Mouse (Mus musculus): ENCODE measurements around the gene 2410137M14Rik. TPM values are rescaled to one million over a fixed set of nuclear protein-coding genes. Genes with fewer than 3 reads are reported as not detected.
"Not testable (repeated sequence)": the region's sequence is repeated elsewhere in the genome, so short reads cannot be mapped to it uniquely, and the experiment has no call there.

Gene 2410137M14Rik
- polyA plus RNA-seq, 1 experiment from 2014 or later: not detected

DNA sequence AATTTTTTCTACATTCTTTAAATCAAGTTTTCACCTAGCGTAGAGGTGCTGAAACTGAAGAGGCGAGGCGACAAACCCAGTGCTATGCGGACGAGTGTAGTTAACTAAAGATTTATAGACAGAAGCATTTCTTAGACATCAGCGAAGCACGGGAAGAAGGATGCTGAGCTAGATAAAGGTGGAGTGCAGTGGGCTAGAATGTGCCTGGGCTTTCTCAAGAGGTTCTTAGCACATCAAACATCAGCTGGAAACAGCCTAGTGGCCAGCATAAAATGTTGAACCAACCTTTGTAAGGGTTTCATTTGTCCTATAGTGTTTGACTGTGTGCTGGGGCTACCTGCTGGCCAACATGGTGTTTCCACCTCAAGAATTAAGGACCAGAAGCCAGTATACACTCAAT, 19.8 kb upstream of the 2410137M14Rik start, which contains the start of gene Zfp57:
Zfp57 (plus strand) TSS at position 301 of the 400 bp plus-strand sequence.
- H3K9ac ChIP-seq (ENCODE audit: low read length): peak within 1 kb of the TSS; percentile 6; the same call in 1 of the 2 replicates
- no peak within 1 kb of the TSS for H3K27ac ChIP-seq (ENCODE audit: low read depth, low read length)
- ATAC-seq (replicated peaks; ENCODE audit: low FRiP score): no peak
- peak within 1 kb of the TSS; percentile 59; the same call in 1 of the 2 replicates for H3K4me3 ChIP-seq (ENCODE audit: low read depth, low read length)
- H3K9me3 ChIP-seq (ENCODE audit: control insufficient read depth, low read length): no peaks in the 10 kb centered on the region
- no peaks in the 10 kb centered on the region for H3K36me3 ChIP-seq (ENCODE audit: control insufficient read depth, insufficient read depth, low read length)
- H3K27me3 ChIP-seq (ENCODE audit: control insufficient read depth, insufficient read depth, low read length): no peaks in the 10 kb centered on the region
- H3K4me2 ChIP-seq (ENCODE audit: low read depth, low read length, severe bottlenecking): peak within 1 kb of the TSS; percentile 65; the same call in 1 of the 2 replicates
- no peak for DNase-seq (ENCODE audit: low spot score)
- peaks cover 2% of the 10 kb centered on the region; the same call in 1 of the 2 replicates for H3K4me1 ChIP-seq (replicated peaks; ENCODE audit: control insufficient read depth, insufficient read depth, low read length)
- WGBS: 96% methylated on average over 7 of the region's 7 CpGs

DNA sequence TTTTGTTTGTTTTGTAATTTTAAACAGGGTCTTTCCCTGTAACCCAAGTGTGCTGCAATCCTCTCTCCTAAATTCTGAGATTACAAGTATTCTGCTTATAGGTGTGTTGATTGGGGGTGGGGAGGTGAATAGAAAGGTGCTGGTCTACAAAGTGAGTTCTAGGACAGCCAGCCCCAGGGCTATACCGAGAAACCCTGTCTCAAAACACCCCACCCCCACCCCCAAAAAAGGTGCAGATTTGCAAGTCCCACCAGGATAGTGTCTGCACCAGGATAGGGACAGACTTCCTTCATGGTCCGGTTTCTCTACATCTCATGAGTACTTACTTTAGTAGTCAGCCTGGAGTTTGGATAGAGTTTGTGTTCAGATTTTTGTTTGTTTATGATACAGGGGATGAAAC, 17.4 kb upstream of the 2410137M14Rik start:
- no peak for ATAC-seq (replicated peaks; ENCODE audit: low FRiP score)
- WGBS: 84% methylated on average over 2 of the region's 2 CpGs
- peaks cover 2% of the 10 kb centered on the region; the same call in 1 of the 2 replicates for H3K4me1 ChIP-seq (replicated peaks; ENCODE audit: control insufficient read depth, insufficient read depth, low read length)
- no peaks in the 10 kb centered on the region for H3K36me3 ChIP-seq (ENCODE audit: control insufficient read depth, insufficient read depth, low read length)
- no peak overlapping the region for H3K9ac ChIP-seq (ENCODE audit: low read length)
- no peak overlapping the region for H3K4me2 ChIP-seq (ENCODE audit: low read depth, low read length, severe bottlenecking)
- H3K4me3 ChIP-seq (ENCODE audit: low read depth, low read length): no peak overlapping the region
- H3K9me3 ChIP-seq (ENCODE audit: control insufficient read depth, low read length): no peaks in the 10 kb centered on the region
- DNase-seq (ENCODE audit: low spot score): no peak
- H3K27me3 ChIP-seq (ENCODE audit: control insufficient read depth, insufficient read depth, low read length): no peaks in the 10 kb centered on the region
- H3K27ac ChIP-seq (ENCODE audit: low read depth, low read length): no peak overlapping the region

DNA sequence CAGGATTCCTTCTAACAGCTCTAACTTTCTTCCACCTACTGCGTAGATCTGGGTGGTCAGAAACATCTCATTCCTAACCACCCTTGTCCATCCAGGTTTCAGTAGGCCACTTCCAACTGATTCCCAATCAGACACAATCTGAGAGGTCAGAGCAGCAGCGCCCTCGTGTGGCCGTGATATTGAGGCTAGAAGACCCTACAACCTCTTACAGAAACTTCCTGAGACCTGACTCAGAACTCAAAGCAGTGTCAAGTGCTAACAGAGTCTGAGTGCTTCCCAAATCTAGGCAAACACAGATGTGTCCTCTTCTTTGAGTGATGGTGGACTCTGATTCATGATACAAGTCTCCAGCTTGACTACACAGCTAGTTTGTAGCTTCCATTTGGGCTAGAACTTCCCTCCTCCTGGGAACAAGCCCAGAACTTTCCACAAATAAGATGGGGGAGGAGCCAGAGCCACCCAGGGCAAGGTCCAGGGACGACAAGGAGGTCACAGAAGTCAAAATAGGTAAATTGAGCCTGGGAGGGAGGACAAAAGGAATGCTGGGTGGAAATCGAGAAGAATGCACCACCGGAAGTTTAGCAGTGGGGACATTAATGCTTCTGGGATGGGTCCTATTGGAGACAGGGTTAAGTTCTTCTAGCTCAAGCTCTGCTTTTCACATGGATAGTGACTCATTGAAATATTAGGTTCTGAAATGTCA, 16.1 kb upstream of the 2410137M14Rik start:
- ATAC-seq (replicated peaks; ENCODE audit: low FRiP score): 0 out of 2 replicates have a peak, but pooled peaks have one; percentile 44
- Histone ChIP-seq H3K4me3 (ENCODE audit: low read depth, low read length) (no peak overlapping the region), H3K9me3 (ENCODE audit: control insufficient read depth, low read length) (no peaks in the 10 kb centered on the region), H3K27ac (ENCODE audit: low read depth, low read length) (no peak overlapping the region), H3K4me2 (ENCODE audit: low read depth, low read length, severe bottlenecking) (no peak overlapping the region), H3K9ac (ENCODE audit: low read length) (no peak overlapping the region), H3K4me1 (replicated peaks; ENCODE audit: control insufficient read depth, insufficient read depth, low read length) (no peaks in the 10 kb centered on the region), H3K27me3 (ENCODE audit: control insufficient read depth, insufficient read depth, low read length) (no peaks in the 10 kb centered on the region), H3K36me3 (ENCODE audit: control insufficient read depth, insufficient read depth, low read length) (no peaks in the 10 kb centered on the region)
- 28% methylated on average over 7 of the region's 7 CpGs for WGBS
- DNase-seq (ENCODE audit: low spot score): peak; percentile 89

DNA sequence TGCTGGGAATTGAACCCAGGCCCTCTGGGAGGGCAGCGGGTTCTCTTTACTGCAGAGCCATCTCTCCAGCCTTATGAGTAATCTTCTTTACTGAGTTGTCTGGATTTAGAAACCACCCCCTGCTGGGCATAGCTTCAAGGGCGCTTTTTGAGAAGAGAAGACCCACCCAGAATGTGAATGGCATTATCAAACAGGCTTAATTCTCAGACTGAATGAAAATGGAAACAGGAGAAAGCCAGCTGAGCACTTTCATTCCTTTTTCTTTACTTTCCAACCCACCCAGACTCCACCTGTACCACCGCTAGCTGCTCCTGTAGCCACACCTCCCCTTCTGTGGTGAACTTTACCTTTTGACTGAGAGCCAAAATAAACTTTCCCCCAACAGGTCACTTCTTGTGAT, 14.4 kb upstream of the 2410137M14Rik start:
- no peak for ATAC-seq (replicated peaks; ENCODE audit: low FRiP score)

DNA sequence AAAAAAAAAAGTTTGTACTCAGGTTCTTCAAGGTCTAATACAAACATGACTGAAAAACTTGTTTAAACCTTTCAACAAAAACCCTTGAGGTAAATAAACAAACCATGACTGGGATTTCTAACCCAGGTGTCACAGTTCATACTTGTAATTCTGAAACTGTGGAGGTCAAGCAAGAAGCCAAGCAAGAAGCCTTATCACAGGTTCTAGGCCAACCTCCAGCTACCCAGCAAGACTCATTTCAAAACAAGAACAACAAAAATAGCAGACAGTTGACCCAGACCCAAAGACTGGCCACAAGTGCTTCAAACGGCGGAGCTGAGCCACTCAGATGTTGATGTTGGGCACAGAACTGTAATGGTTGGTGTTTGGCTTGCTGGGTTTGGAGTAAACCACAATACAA, 13.5 kb upstream of the 2410137M14Rik start:
- WGBS: 88% methylated on average over 2 of the region's 2 CpGs
- Histone ChIP-seq H3K4me3 (ENCODE audit: low read depth, low read length) (no peak overlapping the region), H3K9ac (ENCODE audit: low read length) (no peak overlapping the region), H3K36me3 (ENCODE audit: control insufficient read depth, insufficient read depth, low read length) (no peaks in the 10 kb centered on the region), H3K4me1 (replicated peaks; ENCODE audit: control insufficient read depth, insufficient read depth, low read length) (no peaks in the 10 kb centered on the region), H3K9me3 (ENCODE audit: control insufficient read depth, low read length) (no peaks in the 10 kb centered on the region), H3K27ac (ENCODE audit: low read depth, low read length) (no peak overlapping the region), H3K27me3 (ENCODE audit: control insufficient read depth, insufficient read depth, low read length) (peaks cover 2% of the 10 kb centered on the region; the same call in 1 of the 2 replicates), H3K4me2 (ENCODE audit: low read depth, low read length, severe bottlenecking) (no peak overlapping the region)
- no peak for ATAC-seq (replicated peaks; ENCODE audit: low FRiP score)
- no peak for DNase-seq (ENCODE audit: low spot score)

More for the DNA sequence above, 14.4 kb upstream of the 2410137M14Rik start:
- no peak overlapping the region for H3K4me2 ChIP-seq (ENCODE audit: low read depth, low read length, severe bottlenecking)
- H3K27ac ChIP-seq (ENCODE audit: low read depth, low read length): no peak overlapping the region
- H3K9ac ChIP-seq (ENCODE audit: low read length): no peak overlapping the region
- 44% methylated on average over 3 of the region's 3 CpGs for WGBS
- no peaks in the 10 kb centered on the region for H3K27me3 ChIP-seq (ENCODE audit: control insufficient read depth, insufficient read depth, low read length)
- DNase-seq (ENCODE audit: low spot score): no peak
- H3K36me3 ChIP-seq (ENCODE audit: control insufficient read depth, insufficient read depth, low read length): no peaks in the 10 kb centered on the region
- no peak overlapping the region for H3K4me3 ChIP-seq (ENCODE audit: low read depth, low read length)
- no peaks in the 10 kb centered on the region for H3K9me3 ChIP-seq (ENCODE audit: control insufficient read depth, low read length)
- no peaks in the 10 kb centered on the region for H3K4me1 ChIP-seq (replicated peaks; ENCODE audit: control insufficient read depth, insufficient read depth, low read length)

DNA sequence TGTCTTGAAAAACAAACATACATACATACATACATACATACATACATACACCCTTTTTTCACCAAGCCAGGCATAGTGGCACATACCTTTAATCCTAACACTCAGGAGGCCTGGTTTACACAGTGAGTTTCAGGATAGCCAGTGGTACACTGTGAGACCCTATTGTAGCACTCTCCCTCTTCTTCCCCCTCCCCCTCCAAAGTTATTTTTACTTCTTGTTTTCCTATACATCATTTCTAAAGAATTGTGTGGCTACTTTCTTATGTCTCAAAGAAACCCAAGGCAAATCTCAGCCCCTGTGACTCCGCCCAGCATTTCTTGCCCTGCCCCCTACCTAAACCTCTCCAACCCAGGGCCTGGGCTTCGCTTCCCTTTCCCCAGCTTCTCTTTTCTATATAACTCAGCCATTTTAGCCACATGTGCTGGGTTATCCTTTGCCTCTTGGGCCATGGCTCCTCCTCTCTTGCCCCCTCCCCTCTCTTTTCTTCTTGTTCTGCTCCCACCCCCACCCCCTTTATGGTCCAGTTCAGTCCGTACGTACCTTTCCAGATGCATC, 12.8 kb upstream of the 2410137M14Rik start:
- no peak overlapping the region for H3K4me3 ChIP-seq (ENCODE audit: low read depth, low read length)
- no peaks in the 10 kb centered on the region for H3K36me3 ChIP-seq (ENCODE audit: control insufficient read depth, insufficient read depth, low read length)
- peaks cover 9% of the 10 kb centered on the region; the same call in 1 of the 2 replicates for H3K27me3 ChIP-seq (ENCODE audit: control insufficient read depth, insufficient read depth, low read length)
- no peaks in the 10 kb centered on the region for H3K9me3 ChIP-seq (ENCODE audit: control insufficient read depth, low read length)
- H3K4me1 ChIP-seq (replicated peaks; ENCODE audit: control insufficient read depth, insufficient read depth, low read length): no peaks in the 10 kb centered on the region
- ATAC-seq (replicated peaks; ENCODE audit: low FRiP score) (no peak), DNase-seq (ENCODE audit: low spot score) (no peak)
- WGBS: 90% methylated on average over 4 of the region's 4 CpGs
- H3K27ac ChIP-seq (ENCODE audit: low read depth, low read length): no peak overlapping the region
- H3K4me2 ChIP-seq (ENCODE audit: low read depth, low read length, severe bottlenecking): no peak overlapping the region
- H3K9ac ChIP-seq (ENCODE audit: low read length): no peak overlapping the region

DNA sequence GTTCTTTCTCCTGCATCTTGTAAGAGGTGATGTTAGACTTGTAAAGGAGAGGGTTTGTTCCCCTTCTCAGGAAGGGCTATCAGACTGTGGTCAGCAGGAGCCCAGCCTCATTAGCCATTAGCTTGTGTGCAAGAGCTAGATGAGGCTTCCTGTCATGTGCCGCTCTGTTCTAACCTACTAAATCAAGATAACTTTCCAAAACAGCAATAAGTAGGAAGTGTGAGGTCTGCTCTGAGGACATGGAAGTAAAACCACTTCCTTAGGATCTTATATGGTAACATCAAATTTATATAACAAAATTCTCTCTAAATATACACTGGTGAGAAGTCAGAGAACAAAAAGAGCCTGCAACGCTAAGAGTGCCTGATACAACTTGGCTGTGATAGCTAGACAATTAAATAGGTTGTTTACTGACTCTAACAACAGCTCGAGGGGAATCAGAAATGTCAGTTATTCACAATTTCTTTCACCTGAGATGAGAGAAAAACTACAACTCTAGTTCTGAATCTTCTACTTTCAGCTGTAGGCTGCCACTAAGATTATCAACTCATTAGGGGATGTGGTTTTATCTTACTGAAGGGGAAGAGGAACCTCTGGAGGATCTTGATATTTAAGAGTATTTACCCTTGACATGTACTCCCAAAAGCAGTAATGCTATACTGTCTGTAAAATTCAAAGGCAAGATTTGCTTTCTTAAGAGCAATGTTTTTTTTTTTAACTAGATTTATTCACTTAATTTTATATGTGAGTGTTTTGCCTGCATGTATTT, 11.5 kb upstream of the 2410137M14Rik start:
- DNase-seq (ENCODE audit: low spot score): no peak
- ATAC-seq (replicated peaks; ENCODE audit: low FRiP score): no peak
- H3K27ac ChIP-seq (ENCODE audit: low read depth, low read length): no peak overlapping the region
- WGBS: 73% methylated on average over 3 of the region's 3 CpGs
- H3K4me2 ChIP-seq (ENCODE audit: low read depth, low read length, severe bottlenecking): no peak overlapping the region
- H3K4me3 ChIP-seq (ENCODE audit: low read depth, low read length): no peak overlapping the region
- H3K4me1 ChIP-seq (replicated peaks; ENCODE audit: control insufficient read depth, insufficient read depth, low read length): 0 out of 2 replicates have a peak, but pooled peaks cover 1% of the 10 kb centered on the region
- peaks cover 17% of the 10 kb centered on the region for H3K27me3 ChIP-seq (ENCODE audit: control insufficient read depth, insufficient read depth, low read length)
- no peak overlapping the region for H3K9ac ChIP-seq (ENCODE audit: low read length)
- no peaks in the 10 kb centered on the region for H3K9me3 ChIP-seq (ENCODE audit: control insufficient read depth, low read length)
- H3K36me3 ChIP-seq (ENCODE audit: control insufficient read depth, insufficient read depth, low read length): no peaks in the 10 kb centered on the region

DNA sequence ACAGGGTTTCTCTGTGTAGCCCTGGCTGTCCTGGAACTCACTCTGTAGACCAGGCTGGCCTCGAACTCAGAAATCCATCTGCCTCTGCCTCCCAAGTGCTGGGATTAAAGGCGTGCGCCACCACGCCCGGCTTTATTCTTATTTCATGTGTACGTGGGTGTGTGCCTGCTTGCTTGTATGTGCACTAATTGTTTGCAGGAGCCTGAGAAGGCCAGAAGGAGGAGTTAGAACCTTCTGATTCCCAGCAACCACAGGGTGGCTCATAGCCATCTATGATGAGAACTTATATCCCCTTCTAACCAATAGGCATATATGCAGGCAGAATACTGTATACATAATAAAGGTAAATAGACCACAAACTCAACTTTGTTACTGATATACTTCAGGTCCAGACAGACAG, 9.6 kb upstream of the 2410137M14Rik start:
- DNase-seq (ENCODE audit: low spot score); H3K4me3 ChIP-seq (ENCODE audit: low read depth, low read length); H3K36me3 ChIP-seq (ENCODE audit: control insufficient read depth, insufficient read depth, low read length): not testable (repeated sequence)

More for the DNA sequence above, 9.6 kb upstream of the 2410137M14Rik start:
- not testable (repeated sequence) for H3K27ac ChIP-seq (ENCODE audit: low read depth, low read length); H3K9me3 ChIP-seq (ENCODE audit: control insufficient read depth, low read length); H3K4me1 ChIP-seq (replicated peaks; ENCODE audit: control insufficient read depth, insufficient read depth, low read length); ATAC-seq (replicated peaks; ENCODE audit: low FRiP score); H3K9ac ChIP-seq (ENCODE audit: low read length); H3K4me2 ChIP-seq (ENCODE audit: low read depth, low read length, severe bottlenecking)
- WGBS: 86% methylated on average over 6 of the region's 6 CpGs
- H3K27me3 ChIP-seq (ENCODE audit: control insufficient read depth, insufficient read depth, low read length): peaks cover 17% of the 10 kb centered on the region
